ENCODE assay signal across 7 mouse cellular contexts in genomic region chr5:125433793-125434337, GRCm38 (mm10). TPM values are rescaled to one million over a fixed set of nuclear protein-coding genes. Genes with fewer than 3 reads are reported as not detected.
DNase-seq lines count a peak whose midpoint lies in the region; ATAC-seq lines count a peak whose summit lies in the region.

Gene Dhx37, minus strand, starts transcription at chr5:125434121.

- peak; percentile 95 for ATAC-seq in intestine, embryonic 15.5 days

- no peaks in the 10 kb centered on the region for H3K9me3 ChIP-seq in intestine, embryonic 15.5 days
- H3K9me3 ChIP-seq in midbrain, embryonic 10.5 days (replicated peaks), result 0 out of 2 replicates have a peak, but pooled peaks cover 4% of the 10 kb centered on the region

- H3K9ac ChIP-seq in intestine, embryonic 15.5 days, result peak within 1 kb of the TSS; percentile 98

- peak; percentile 95 for DNase-seq in adrenal gland, adult 2 months
- peak; percentile 90 for DNase-seq in embryo, embryonic 11.5 days (ENCODE audit: low read depth, low spot score)
- DNase-seq in gastrocnemius, postnatal 36 days, result peak; percentile 85 to 93
- peak; percentile 90 to 96 for DNase-seq in left cerebral cortex, postnatal 25 days (ENCODE audit: low spot score in 2 of 2)
- peak; percentile 95 for DNase-seq in midbrain, embryonic 10.5 days (ENCODE audit: low spot score)
- peak; percentile 95 for DNase-seq in right cerebral cortex, postnatal 4 days

- peaks cover 23% of the 10 kb centered on the region for H3K36me3 ChIP-seq in intestine, embryonic 15.5 days
- peaks cover 31% of the 10 kb centered on the region for H3K36me3 ChIP-seq in midbrain, embryonic 10.5 days

- no peaks in the 10 kb centered on the region for H3K27me3 ChIP-seq in intestine, embryonic 15.5 days (replicated peaks)
- H3K27me3 ChIP-seq in midbrain, embryonic 10.5 days (ENCODE audit: low read depth, poor library complexity, severe bottlenecking), result no peaks in the 10 kb centered on the region

- intact Hi-C loops in gastrocnemius, postnatal 36 days (cut with DNase I), result no loop called here
- intact Hi-C loops in left cerebral cortex, postnatal 25 days (cut with DNase I), result no loop called here

- H3K4me1 ChIP-seq in intestine, embryonic 15.5 days (replicated peaks), result peaks cover 6% of the 10 kb centered on the region; the same call in 1 of the 2 replicates
- H3K4me1 ChIP-seq in midbrain, embryonic 10.5 days, result peaks cover 12% of the 10 kb centered on the region

- 0% methylated on average over 46 of the region's 46 CpGs for WGBS in intestine, embryonic 15.5 days
- under 1% methylated on average over 46 of the region's 46 CpGs for WGBS in midbrain, embryonic 10.5 days

- peak within 1 kb of the TSS; percentile 71 for H3K27ac ChIP-seq in intestine, embryonic 15.5 days
- H3K27ac ChIP-seq in midbrain, embryonic 10.5 days (replicated peaks), result peak within 1 kb of the TSS; percentile 88

- peak within 1 kb of the TSS; percentile 85 for H3K4me2 ChIP-seq in intestine, embryonic 15.5 days (replicated peaks)

- H3K4me3 ChIP-seq in intestine, embryonic 15.5 days (replicated peaks), result peak within 1 kb of the TSS; percentile 93
- H3K4me3 ChIP-seq in midbrain, embryonic 10.5 days, result peak within 1 kb of the TSS; percentile 82

RNA-seq across cellular contexts. Expression of gene Dhx37, which starts in this region (rescaled TPM):
- total RNA-seq in adrenal gland, adult 2 months (2021), result 10 to 100 TPM; 19.2 to 19.6 TPM
- 26.0 and 53.9 TPM in 2 replicates for polyA plus RNA-seq in adrenal gland, adult 2 months (2012; rRNA removed)
- 1 to 10 TPM; 3.4 to 4.3 TPM for total RNA-seq in gastrocnemius, postnatal 36 days (2021)
- polyA plus RNA-seq in intestine, embryonic 15.5 days (2015; fragmentation: Nextera tagmentation; extraction: Ambion mirVana), result 10.7 and 11.3 TPM in 2 replicates
- 10 to 100 TPM; 11.4 to 15.2 TPM for total RNA-seq in left cerebral cortex, postnatal 25 days (2021)
- 17.4 and 21.2 TPM in 2 replicates for polyA plus RNA-seq in midbrain, embryonic 10.5 days (2016; fragmentation: Nextera tagmentation; extraction: Ambion mirVana)

Comparison
In these comparisons a context has a peak if more than half of its experiments do, and no peak if none do; other contexts are left out.
1. Peak in every context shown above with its lines: DNase-seq, ATAC-seq, H3K4me3 ChIP-seq and H3K27ac ChIP-seq.